Mouse (Mus musculus) liver, adult 2 months (tissue): Measurements from ENCODE around the gene Gm11554.
"Not testable (repeated sequence)": the region's sequence is repeated elsewhere in the genome, so short reads cannot be mapped to it uniquely, and the experiment has no call there.

Experiments used
- CTCF ChIP-seq: fragments of 200-500 bp; IDR thresholded peaks from 2 replicates; pipeline ENCODE4 v1.5.1; 2011; ENCODE audit warnings: low read depth, low read length, control low read depth
- POLR2A ChIP-seq: fragments of 200-500 bp; IDR thresholded peaks from 2 replicates; pipeline ENCODE4 v1.6.1; 2011; ENCODE audit warnings: low read length, control low read depth; ENCODE audit not compliant: insufficient read depth; ENCODE audit errors: extremely low read depth

DNA sequence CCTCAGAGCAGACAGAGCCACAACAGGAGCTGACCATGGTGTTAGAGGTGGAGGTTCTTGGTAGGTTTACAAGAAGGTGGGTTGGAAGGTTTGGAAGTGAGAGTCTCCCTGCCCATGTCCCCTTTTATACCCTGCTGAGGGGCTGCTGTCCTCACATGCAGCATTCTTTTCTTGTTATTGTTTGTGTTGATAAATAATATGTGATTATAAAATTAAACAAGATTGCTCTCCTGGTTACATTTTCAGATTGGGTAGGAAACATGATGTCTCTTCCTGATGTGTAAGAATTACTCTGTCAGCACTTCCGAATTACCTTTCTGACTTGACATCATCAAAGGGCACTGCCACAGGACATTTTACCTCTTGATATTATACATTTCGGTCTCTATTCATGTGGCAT, 11.3 kb upstream of the Gm11554 start, which contains the start of gene Gm11564:
- TF ChIP-seq POLR2A, CTCF: not testable (repeated sequence)
